ENCODE assay signal across 16 mouse cellular contexts in genomic region chr10:125490395-125490794, GRCm38 (mm10).
DNase-seq lines count a peak whose midpoint lies in the region; ATAC-seq and TF ChIP-seq lines count a peak whose summit lies in the region.
"Had no signal": no experiment of that assay in that cellular context is flagged by ENCODE, and none has a peak within 500 bp of the region (broad histone marks: within the 10 kb centered on the region; RNA-seq: fewer than 3 reads in every experiment).

No protein-coding gene starts in this region.

- TF ChIP-seq CTCF in liver, postnatal 0 days (IDR thresholded peaks at IDR 0.05; ENCODE audit: low read depth): no peak
- no peak for TF ChIP-seq CTCF in kidney, adult 2 months (conservative IDR thresholded peaks at IDR 0.05; ENCODE audit: insufficient read depth, insufficient read length, low read depth, low read length)
- no peak for TF ChIP-seq CTCF in intestine, postnatal 0 days (IDR thresholded peaks at IDR 0.05; ENCODE audit: low read depth)

- H3K9ac ChIP-seq in liver, postnatal 0 days (replicated peaks): no peak overlapping the region
- H3K9ac ChIP-seq in intestine, postnatal 0 days (ENCODE audit: low read depth, low read length): no peak overlapping the region
- H3K9ac ChIP-seq: heart, embryonic 15.5 days; liver, embryonic 13.5 days had no signal

- H3K27me3 ChIP-seq in liver, postnatal 0 days (ENCODE audit: insufficient read depth, low read length): no peaks in the 10 kb centered on the region
- no peaks in the 10 kb centered on the region for H3K27me3 ChIP-seq in kidney, adult 2 months (replicated peaks; ENCODE audit: control insufficient read depth, insufficient read depth, low read length)
- no peaks in the 10 kb centered on the region for H3K27me3 ChIP-seq in intestine, postnatal 0 days (replicated peaks; ENCODE audit: control insufficient read depth, insufficient read depth, low read length)
- H3K27me3 ChIP-seq: heart, embryonic 15.5 days; liver, embryonic 13.5 days had no signal

- no peaks in the 10 kb centered on the region for H3K36me3 ChIP-seq in liver, postnatal 0 days (replicated peaks; ENCODE audit: insufficient read depth, low read length)
- no peaks in the 10 kb centered on the region for H3K36me3 ChIP-seq in kidney, adult 2 months (ENCODE audit: control insufficient read depth, insufficient read depth, low read length)
- no peaks in the 10 kb centered on the region for H3K36me3 ChIP-seq in intestine, postnatal 0 days (ENCODE audit: control insufficient read depth, insufficient read depth)
- H3K36me3 ChIP-seq: heart, embryonic 15.5 days; liver, embryonic 13.5 days; midbrain, embryonic 10.5 days had no signal

- peaks cover 5% of the 10 kb centered on the region; the same call in 1 of the 2 replicates for H3K4me1 ChIP-seq in liver, postnatal 0 days (ENCODE audit: insufficient read depth)
- peaks cover 7% of the 10 kb centered on the region; the same call in 1 of the 2 replicates for H3K4me1 ChIP-seq in kidney, adult 2 months (ENCODE audit: control insufficient read depth, insufficient read depth, low read length)
- H3K4me1 ChIP-seq in intestine, postnatal 0 days (replicated peaks; ENCODE audit: control insufficient read depth, insufficient read depth, low read length): no peaks in the 10 kb centered on the region
- H3K4me1 ChIP-seq: heart, embryonic 15.5 days; liver, embryonic 13.5 days had no signal

- ATAC-seq in liver, postnatal 0 days: peak; percentile 89
- no peak for ATAC-seq in intestine, postnatal 0 days
- ATAC-seq: forebrain, embryonic 14.5 days; lung, postnatal 0 days had no signal

- WGBS in liver, postnatal 0 days (ENCODE audit: insufficient replicate concordance): 45% methylated on average over 4 of the region's 4 CpGs
- 16% methylated on average over 4 of the region's 4 CpGs for WGBS in kidney, adult 2 months
- WGBS in intestine, postnatal 0 days: 32% methylated on average over 4 of the region's 4 CpGs

- no peak overlapping the region for H3K4me3 ChIP-seq in liver, postnatal 0 days (ENCODE audit: low read depth, low read length)
- no peak overlapping the region for H3K4me3 ChIP-seq in kidney, adult 2 months (ENCODE audit: insufficient read depth, low read depth, low read length)
- H3K4me3 ChIP-seq in intestine, postnatal 0 days (ENCODE audit: low read depth, low read length): no peak overlapping the region
- H3K4me3 ChIP-seq: gastrocnemius, adult 2 months; heart, embryonic 15.5 days; liver, embryonic 13.5 days; midbrain, embryonic 10.5 days had no signal

- H3K9me3 ChIP-seq in liver, postnatal 0 days (ENCODE audit: low read length): no peaks in the 10 kb centered on the region
- H3K9me3 ChIP-seq in intestine, postnatal 0 days (ENCODE audit: control insufficient read depth): no peaks in the 10 kb centered on the region
- H3K9me3 ChIP-seq: heart, embryonic 15.5 days; liver, embryonic 13.5 days; midbrain, embryonic 10.5 days had no signal

- no peak for TF ChIP-seq POLR2A in kidney, adult 2 months (IDR thresholded peaks at IDR 0.05; ENCODE audit: low read depth, low read length)

- TF ChIP-seq EP300 in liver, postnatal 0 days (IDR thresholded peaks at IDR 0.05; ENCODE audit: low read depth): peak; percentile 66

- DNase-seq in adrenal gland, adult 2 months: peak; percentile 65
- DNase-seq in adrenal gland, postnatal 25 days: no peak
- DNase-seq in liver, postnatal 0 days: peak; percentile 29
- no peak for DNase-seq in liver
- peak; percentile 85 for DNase-seq in kidney, adult 2 months
- DNase-seq in kidney, postnatal 36 days: peak; percentile 49 to 70
- DNase-seq in left cerebral cortex, adult 11 months (ENCODE audit: low spot score): no peak
- DNase-seq: gastrocnemius, adult 2 months; heart, adult 18-20 months; liver, embryonic 13.5 days; thymus, postnatal 36 days had no signal

- H3K4me2 ChIP-seq in liver, postnatal 0 days (ENCODE audit: low read depth, low read length): no peak overlapping the region
- H3K4me2 ChIP-seq in intestine, postnatal 0 days (replicated peaks; ENCODE audit: low read depth): no peak overlapping the region
- H3K4me2 ChIP-seq: heart, embryonic 15.5 days; liver, embryonic 13.5 days had no signal

- H3K27ac ChIP-seq in liver, postnatal 0 days (ENCODE audit: low read depth): peak overlapping the region; percentile 76
- H3K27ac ChIP-seq in kidney, adult 2 months (ENCODE audit: insufficient read depth, low read depth, low read length): peak overlapping the region; percentile 77
- no peak overlapping the region for H3K27ac ChIP-seq in intestine, postnatal 0 days (ENCODE audit: low read depth, low read length)
- H3K27ac ChIP-seq: gastrocnemius, adult 2 months; heart, embryonic 15.5 days; liver, embryonic 13.5 days; midbrain, embryonic 10.5 days had no signal

Comparison
In these comparisons a context has a peak if more than half of its experiments do, and no peak if none do; other contexts are left out.
1. DNase-seq: peak in adrenal gland, adult 2 months (single experiment), liver, postnatal 0 days (single experiment), kidney, adult 2 months (single experiment) and kidney, postnatal 36 days (2 of 2); none in adrenal gland, postnatal 25 days (single experiment), liver (single experiment) and left cerebral cortex, adult 11 months (single experiment).